Mouse (Mus musculus) thymus, adult 2 months (tissue): ENCODE results near the gene Tle4.

ENCODE experiments used
- CTCF ChIP-seq: fragments of 200-500 bp; IDR thresholded peaks from 2 replicates; pipeline ENCODE4 v1.5.1; 2012; ENCODE audit warnings: mild to moderate bottlenecking, control low read depth, low read length, moderate library complexity, borderline replicate concordance; ENCODE audit not compliant: control insufficient read depth, poor library complexity, insufficient read depth; ENCODE audit errors: extremely low read depth
- POLR2A ChIP-seq: fragments of 200-500 bp; IDR thresholded peaks from 2 replicates; pipeline ENCODE4 v1.6.1; 2012; ENCODE audit warnings: mild to moderate bottlenecking, low read length, control low read depth, moderate library complexity; ENCODE audit not compliant: control insufficient read depth, poor library complexity, insufficient read depth; ENCODE audit errors: extremely low read depth

DNA sequence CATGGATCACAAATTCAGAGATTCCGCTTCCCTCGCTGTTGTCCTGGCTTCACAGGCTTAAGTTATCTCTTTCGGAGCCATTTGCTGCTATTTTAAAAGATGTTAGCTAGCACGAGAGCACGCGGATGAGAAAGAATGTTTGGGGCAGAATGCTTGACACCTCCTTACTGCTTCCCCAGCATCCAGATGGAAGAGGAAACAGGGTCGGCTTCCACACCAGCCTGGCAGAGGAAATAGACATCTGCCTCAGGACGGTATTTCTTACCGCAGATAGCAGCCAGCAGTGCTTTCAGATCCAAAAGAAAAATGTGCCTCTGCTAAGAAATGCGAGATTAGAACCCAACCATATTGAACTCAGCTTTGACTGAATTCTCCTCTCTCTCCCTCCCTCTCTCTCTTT lies 191.2 kb downstream of the Tle4 start:
- TF ChIP-seq CTCF (no peak), POLR2A (no peak)
